Mouse (Mus musculus) CH12.LX (cell line): Measurements from ENCODE around the gene Endod1. TPM values are rescaled to one million over a fixed set of nuclear protein-coding genes. Genes with fewer than 3 reads are reported as not detected.
"Not testable (repeated sequence)": the region's sequence is repeated elsewhere in the genome, so short reads cannot be mapped to it uniquely, and the experiment has no call there.

Experiments used
- DNase-seq: peaks from one replicate; pipeline ENCODE4 v3.0.0-alpha.2; 2013; ENCODE audit errors: extremely low read depth
- H3K27ac ChIP-seq: 2 replicates; pipeline ENCODE4 v1.5.1; 2012; ENCODE audit warnings: low read depth, mild to moderate bottlenecking, control low read depth, moderate library complexity; ENCODE audit not compliant: insufficient read depth
- H3K27me3 ChIP-seq: replicated peaks from 2 replicates; pipeline ENCODE3; 2012; ENCODE audit warnings: inconsistent platforms
- H3K36me3 ChIP-seq, 2 experiments: replicated peaks in 1 of 2; 2 replicates each; pipeline versions ENCODE3 to v1.6.1; 2012; ENCODE audit warnings: inconsistent platforms in 1 of 2, low read length in 1 of 2, mild to moderate bottlenecking in 1 of 2, mixed read lengths in 1 of 2, moderate library complexity in 1 of 2; ENCODE audit not compliant: control insufficient read depth in 1 of 2, insufficient read depth in 1 of 2
- H3K4me1 ChIP-seq, 2 experiments: 2 replicates each; pipeline ENCODE4 v1.6.1; 2012; ENCODE audit warnings: inconsistent platforms in 1 of 2, moderate library complexity in 1 of 2; ENCODE audit not compliant: insufficient read depth in 2 of 2, control insufficient read depth in 1 of 2
- H3K4me2 ChIP-seq: 2 replicates; pipeline ENCODE4 v1.6.1; 2012; ENCODE audit warnings: low read depth, mild to moderate bottlenecking, control low read depth; ENCODE audit not compliant: poor library complexity, insufficient read depth, severe bottlenecking
- H3K4me3 ChIP-seq, 3 experiments: fragments of 150-350 bp in 1 of 3; sonication (generic) in 1 of 3; replicated peaks in 1 of 3; 2 replicates each; pipeline versions ENCODE3 to v1.5.1; 2011 to 2012; ENCODE audit warnings: low read depth in 2 of 3, low read length in 2 of 3, mild to moderate bottlenecking in 2 of 3, moderate library complexity in 2 of 3, control low read depth in 1 of 3, improper control_type of control experiment in 1 of 3, inconsistent platforms in 1 of 3, mixed read lengths in 1 of 3; ENCODE audit not compliant: poor library complexity in 1 of 3
- H3K79me2 ChIP-seq: replicated peaks from 2 replicates; pipeline ENCODE4 v1.6.1; 2012; ENCODE audit warnings: mild to moderate bottlenecking, moderate library complexity; ENCODE audit not compliant: control insufficient read depth, poor library complexity, insufficient read depth, severe bottlenecking; ENCODE audit errors: extremely low read depth
- H3K9ac ChIP-seq: 2 replicates; pipeline ENCODE4 v1.6.1; 2012; ENCODE audit warnings: low read depth, mild to moderate bottlenecking, control low read depth, moderate library complexity; ENCODE audit not compliant: insufficient read depth
- H3K9me3 ChIP-seq: replicated peaks from 2 replicates; pipeline ENCODE3; 2012; ENCODE audit warnings: low read length, inconsistent platforms, mixed read lengths
- CHD2 ChIP-seq: IDR thresholded peaks from 2 replicates; pipeline ENCODE4 v1.6.1; 2011; ENCODE audit warnings: low read length, improper control_type of control experiment
- CTCF ChIP-seq, 2 experiments: IDR thresholded peaks in 1 of 2; conservative IDR thresholded peaks in 1 of 2; 2 replicates each; pipeline ENCODE4 v1.5.1; 2011 to 2012; ENCODE audit warnings: low read depth in 2 of 2, low read length in 2 of 2, improper control_type of control experiment in 1 of 2, inconsistent platforms in 1 of 2, mild to moderate bottlenecking in 1 of 2, moderate library complexity in 1 of 2
- ELF1 ChIP-seq: IDR thresholded peaks from 2 replicates; pipeline ENCODE4 v1.6.1; 2014; ENCODE audit warnings: low read depth, mild to moderate bottlenecking, inconsistent platforms, low read length, improper control_type of control experiment
- EP300 ChIP-seq: IDR thresholded peaks from 2 replicates; pipeline ENCODE4 v1.6.1; 2011; ENCODE audit warnings: low read length, improper control_type of control experiment
- GABPA ChIP-seq: IDR thresholded peaks from 2 replicates; pipeline ENCODE4 v1.6.1; 2012; ENCODE audit warnings: low read depth, low read length, improper control_type of control experiment, inconsistent platforms; ENCODE audit not compliant: insufficient replicate concordance
- HCFC1 ChIP-seq: IDR thresholded peaks from 2 replicates; pipeline ENCODE4 v1.6.1; 2012; ENCODE audit warnings: low read depth, mild to moderate bottlenecking, inconsistent platforms, low read length, improper control_type of control experiment
- IRF4 ChIP-seq: IDR thresholded peaks from 2 replicates; pipeline ENCODE4 v1.6.1; 2014; ENCODE audit warnings: low read depth, mild to moderate bottlenecking, inconsistent platforms, low read length, improper control_type of control experiment
- MYC ChIP-seq: IDR thresholded peaks from 2 replicates; pipeline ENCODE4 v1.6.1; 2011; ENCODE audit warnings: low read depth, mild to moderate bottlenecking, improper control_type of control experiment, low read length
- NELFE ChIP-seq: IDR thresholded peaks from 2 replicates; pipeline ENCODE4 v1.6.1; 2011; ENCODE audit warnings: low read depth, low read length, improper control_type of control experiment
- NRF1 ChIP-seq: IDR thresholded peaks from 2 replicates; pipeline ENCODE4 v1.6.1; 2014; ENCODE audit warnings: low read depth, mild to moderate bottlenecking, inconsistent platforms, low read length, improper control_type of control experiment, moderate library complexity
- PAX5 ChIP-seq: IDR thresholded peaks from 2 replicates; pipeline ENCODE4 v1.6.1; 2012; ENCODE audit warnings: low read length, inconsistent platforms, mixed read lengths
- POLR2AphosphoS2 ChIP-seq: IDR thresholded peaks from 2 replicates; pipeline ENCODE4 v1.6.1; 2011; ENCODE audit warnings: low read depth, low read length, improper control_type of control experiment
- RAD21 ChIP-seq: IDR thresholded peaks from 2 replicates; pipeline ENCODE4 v1.6.1; 2011; ENCODE audit warnings: low read depth, mild to moderate bottlenecking, low read length, improper control_type of control experiment, moderate library complexity
- RCOR1 ChIP-seq: conservative IDR thresholded peaks from 2 replicates; pipeline ENCODE4 v1.6.1; 2012; ENCODE audit warnings: low read depth, mild to moderate bottlenecking, inconsistent platforms, low read length, improper control_type of control experiment
- SIN3A ChIP-seq: IDR thresholded peaks from 2 replicates; pipeline ENCODE4 v1.6.1; 2012; ENCODE audit warnings: low read length, improper control_type of control experiment, inconsistent platforms
- SMC3 ChIP-seq: IDR thresholded peaks from 2 replicates; pipeline ENCODE4 v1.6.1; 2011; ENCODE audit warnings: low read depth, low read length, improper control_type of control experiment
- TBP ChIP-seq: conservative IDR thresholded peaks from 2 replicates; pipeline ENCODE4 v1.6.1; 2011; ENCODE audit warnings: low read depth, low read length, improper control_type of control experiment
- TCF12 ChIP-seq: IDR thresholded peaks from 2 replicates; pipeline ENCODE4 v1.6.1; 2014; ENCODE audit warnings: low read depth, mild to moderate bottlenecking, inconsistent platforms, low read length, improper control_type of control experiment
- UBTF ChIP-seq: IDR thresholded peaks from 2 replicates; pipeline ENCODE4 v1.6.1; 2012; ENCODE audit warnings: low read depth, mild to moderate bottlenecking, inconsistent platforms, low read length, improper control_type of control experiment, moderate library complexity
- USF1 ChIP-seq: IDR thresholded peaks from 2 replicates; pipeline ENCODE4 v1.6.1; 2014; ENCODE audit warnings: low read depth, mild to moderate bottlenecking, inconsistent platforms, low read length, improper control_type of control experiment
- USF2 ChIP-seq: conservative IDR thresholded peaks from 2 replicates; pipeline ENCODE4 v1.6.1; 2011; ENCODE audit warnings: low read depth, low read length, improper control_type of control experiment
- ZC3H11A ChIP-seq: IDR thresholded peaks from 2 replicates; pipeline ENCODE4 v1.6.1; 2012; ENCODE audit warnings: low read depth, mild to moderate bottlenecking, inconsistent platforms, low read length, improper control_type of control experiment
- ZMIZ1 ChIP-seq: IDR thresholded peaks from 2 replicates; pipeline ENCODE4 v1.6.1; 2012; ENCODE audit warnings: low read depth, mild to moderate bottlenecking, inconsistent platforms, low read length, improper control_type of control experiment
- dilution Hi-C: fragments of 300-500 bp; cut with MboI; formaldehyde crosslinking; loops from 2 replicates; pipeline ENCODE4 v1.14.3; 2020; ENCODE audit warnings: low sequenced_read_pairs; ENCODE audit not compliant: extremely low pct_unique_long_range_greater_than_20kb, extremely low pct_ligation_motif_present
- in situ Hi-C: fragments of 300-500 bp; cut with MboI; formaldehyde crosslinking; loops from 3 replicates; pipeline ENCODE4 v1.14.3; 2019; ENCODE audit warnings: low sequenced_read_pairs, low pct_ligation_motif_present, low pct_unique_long_range_greater_than_20kb, mixed read lengths
- polyA plus RNA-seq: library from polyadenylated mRNA; unstranded; fragments of >175 nt; gene quantifications from 2 replicates; pipeline ENCODE4 v1.2.1, GENCODE M21; 2012; ENCODE audit warnings: low read depth; ENCODE audit not compliant: insufficient read length
- total RNA-seq, 2 experiments: library from RNA; depleted of rRNA; stranded (reverse); fragments of 300-350 nt in 1 of 2; fragments of >200 nt in 1 of 2; gene quantifications; 2 replicates each; pipeline ENCODE4 v1.2.3; 2012 to 2014

Endod1 gene
- total and polyA plus RNA-seq, 3 experiments = 1.6 to 4.6 (median 3.0) TPM

DNA sequence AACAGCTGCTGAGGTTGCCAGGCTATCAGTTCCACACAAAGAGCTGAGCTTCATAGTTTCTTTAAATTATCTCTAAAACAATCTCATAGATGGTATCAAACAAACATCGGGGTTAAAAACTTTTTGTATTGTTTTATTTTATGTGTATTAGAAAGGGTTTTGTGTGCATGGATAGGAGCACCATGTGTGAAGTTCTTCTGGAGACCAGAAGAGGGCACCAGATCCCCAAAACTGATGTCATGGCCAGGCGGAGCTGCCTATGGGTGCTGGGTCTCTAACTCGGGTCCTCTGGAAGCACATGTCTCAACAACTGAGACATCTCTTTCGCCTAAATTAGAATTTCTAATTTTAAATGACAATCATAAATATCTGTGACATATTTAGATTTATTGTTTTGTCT is 32.9 kb downstream of the Endod1 start:
- Histone ChIP-seq H3K4me2 (no peak overlapping the region), H3K27ac (no peak overlapping the region), H3K4me1 (no peaks in the 10 kb centered on the region), H3K4me3 (no peak overlapping the region), H3K36me3 (no peaks in the 10 kb centered on the region), H3K27me3 (no peaks in the 10 kb centered on the region), H3K9me3 (no peaks in the 10 kb centered on the region), H3K79me2 (no peaks in the 10 kb centered on the region), H3K9ac (no peak overlapping the region)
- DNase-seq = peak; percentile 55
- TF ChIP-seq HCFC1 (no peak), TBP (no peak), GABPA (no peak), IRF4 (no peak), MYC (0 out of 2 replicates have a peak, but pooled peaks have one; percentile 20), RAD21 (peak; percentile 84), SMC3 (peak; percentile 79), ZC3H11A (0 out of 2 replicates have a peak, but pooled peaks have one; percentile 22), CTCF (conservative IDR thresholded peaks at IDR 0.05 in 1 of 2, IDR thresholded peaks at IDR 0.05 in 1 of 2; ENCODE audit: low read depth in 2 of 2, low read length in 2 of 2) (peak; percentile 42 to 82)
- dilution Hi-C loops = no loop called here
- in situ Hi-C loops = loop anchor here (5.0 to 10.0 kb wide), 2 partner anchors 106 to 461 kb away; no protein-coding TSS in a partner anchor

- H3K4me3 ChIP-seq, H3K27ac ChIP-seq, dilution Hi-C loops, H3K79me2 ChIP-seq, H3K9ac ChIP-seq, H3K4me2 ChIP-seq, H3K4me1 ChIP-seq, H3K27me3 ChIP-seq, H3K36me3 ChIP-seq, H3K9me3 ChIP-seq, DNase-seq: not testable (repeated sequence)
- in situ Hi-C loops = loop anchor here (5.0 to 10.0 kb wide), 2 partner anchors 109 to 459 kb away; no protein-coding TSS in a partner anchor
These were observed 35.4 kb downstream of the Endod1 start for GRCm38 (mm10) chr9:14345866-14346265.

GRCm38 (mm10) chr9:14342041-14342668 is 39.2 kb downstream of the Endod1 start:
- Histone ChIP-seq H3K79me2 (no peaks in the 10 kb centered on the region), H3K9ac (no peak overlapping the region), H3K4me2 (no peak overlapping the region), H3K9me3 (no peaks in the 10 kb centered on the region), H3K4me1 (no peaks in the 10 kb centered on the region), H3K36me3 (no peaks in the 10 kb centered on the region), H3K4me3 (no peak overlapping the region), H3K27me3 (no peaks in the 10 kb centered on the region)
- dilution Hi-C loops = no loop called here
- peak; percentile 76 for DNase-seq
- in situ Hi-C loops = loop anchor here (10.0 kb wide), 1 partner anchor 113 kb away; no protein-coding TSS in a partner anchor
- TF ChIP-seq TBP = no peak
- peak; percentile 42; the same call in 1 of the 2 replicates for TF ChIP-seq NELFE
- TF ChIP-seq ZMIZ1 = no peak
- no peak for TF ChIP-seq CHD2
- TF ChIP-seq SIN3A = no peak
- no peak for TF ChIP-seq EP300
- 0 out of 2 replicates have a peak, but pooled peaks have one; percentile 25 for TF ChIP-seq TCF12
- no peak for TF ChIP-seq PAX5
- TF ChIP-seq USF2 = no peak
- no peak for TF ChIP-seq GABPA
- peak; percentile 97 for TF ChIP-seq SMC3
- peak; percentile 37; the same call in 1 of the 2 replicates for TF ChIP-seq IRF4
- no peak for TF ChIP-seq ELF1
- no peak for TF ChIP-seq NRF1
- TF ChIP-seq ZC3H11A = peak; percentile 94
- TF ChIP-seq CTCF (conservative IDR thresholded peaks at IDR 0.05 in 1 of 2, IDR thresholded peaks at IDR 0.05 in 1 of 2; ENCODE audit: low read depth in 2 of 2, low read length in 2 of 2) = peak; percentile 90 to 94
- TF ChIP-seq RAD21 = peak; percentile 99
- TF ChIP-seq RCOR1 = no peak
- no peak for TF ChIP-seq UBTF
- no peak for TF ChIP-seq MYC
- no peak for TF ChIP-seq USF1
- no peak for TF ChIP-seq POLR2AphosphoS2
- TF ChIP-seq, all 38 proteins: peak for 7
- H3K27ac ChIP-seq = no peak overlapping the region
